Mouse (Mus musculus) embryo, embryonic 10.5 days (tissue): ENCODE results near the gene Smad3.

Experiments
- DNase-seq: peaks from one replicate; pipeline ENCODE4 v3.0.0-alpha.2; 2015; ENCODE audit warnings: low spot score

Gene Smad3

DNA sequence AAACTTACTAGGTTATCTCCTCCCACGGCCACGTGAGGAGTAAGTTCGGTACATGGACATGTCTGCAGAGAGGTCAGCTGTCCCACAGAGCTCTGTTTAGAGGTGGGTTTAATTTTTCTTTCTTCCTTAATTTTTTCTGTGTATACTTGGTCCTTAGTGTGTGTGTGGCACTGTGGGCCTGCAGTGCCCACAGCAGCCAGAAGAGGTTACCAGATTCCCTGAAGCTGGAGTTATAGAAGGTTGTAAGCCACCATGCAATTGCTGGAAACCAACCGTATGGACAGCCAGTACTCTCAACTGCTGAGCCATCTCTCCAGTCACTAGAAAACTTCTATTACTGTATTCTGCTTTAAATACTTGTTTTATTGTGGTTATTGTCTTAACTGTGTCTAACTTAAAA lies 125.7 kb downstream of the Smad3 start:
- no peak for DNase-seq

DNA sequence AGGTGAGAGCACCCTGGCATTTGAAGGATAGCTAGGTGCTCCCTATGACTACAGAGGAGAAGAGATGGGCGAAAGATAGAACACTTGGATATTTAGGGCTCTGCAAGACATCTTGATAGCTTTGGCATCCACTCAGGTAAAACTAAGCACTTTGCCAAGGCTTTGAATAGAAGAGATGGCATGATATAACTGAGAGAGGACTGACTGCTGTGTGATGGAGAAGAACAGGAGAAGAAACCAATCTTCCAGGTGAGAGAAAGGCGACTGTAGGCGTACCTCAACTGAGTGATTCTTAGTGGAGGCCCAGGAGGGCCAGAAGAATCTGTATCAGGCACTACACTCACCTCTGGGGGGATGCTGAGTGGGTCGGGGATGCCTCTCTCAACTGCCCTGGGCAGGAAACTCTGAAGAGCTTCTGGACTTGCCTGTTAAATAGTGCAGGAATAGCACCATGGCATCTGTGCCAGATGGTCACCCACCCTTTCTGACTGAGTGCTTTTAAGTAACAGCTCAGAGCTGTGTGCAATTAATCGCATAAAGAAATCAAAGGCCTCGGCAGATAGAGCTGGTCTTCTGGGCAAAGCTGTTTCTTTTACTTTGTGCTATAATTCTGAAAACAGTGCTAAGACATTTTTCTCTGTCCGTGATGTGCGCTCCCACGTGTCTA lies 132.6 kb downstream of the Smad3 start:
- no peak for DNase-seq

DNA sequence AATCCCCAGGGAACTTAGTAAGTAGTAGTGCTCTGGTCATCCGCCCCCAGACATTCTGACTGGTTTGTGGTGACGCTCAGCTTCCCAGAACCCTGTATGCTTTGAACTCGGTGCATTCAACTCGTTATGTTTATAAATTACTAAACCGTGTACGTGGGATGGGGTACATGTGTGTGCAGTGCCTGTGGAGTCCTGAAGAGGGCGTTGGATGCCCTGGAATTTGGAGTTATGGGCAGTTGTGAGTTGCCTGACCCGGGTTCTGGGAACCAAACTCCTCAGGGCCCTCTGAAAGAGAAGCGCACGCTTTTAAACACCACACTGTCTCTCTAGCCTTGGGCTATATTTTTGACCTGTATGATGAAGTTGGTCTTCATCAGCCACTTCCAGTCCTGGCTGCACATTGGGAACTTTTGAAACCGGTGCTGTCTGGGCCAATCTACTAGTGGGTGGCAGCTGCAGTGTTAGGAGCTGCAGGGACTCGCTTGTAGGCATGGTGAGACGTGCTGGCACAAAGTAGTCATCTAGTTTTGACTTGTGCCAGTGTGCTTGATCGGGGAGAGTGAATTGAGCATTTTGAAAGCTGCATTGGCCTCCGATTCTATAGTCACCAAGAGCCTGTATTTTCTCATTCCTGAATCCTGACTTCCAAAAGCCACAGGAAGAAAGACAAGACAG lies 133.8 kb downstream of the Smad3 start:
- no peak for DNase-seq

DNA sequence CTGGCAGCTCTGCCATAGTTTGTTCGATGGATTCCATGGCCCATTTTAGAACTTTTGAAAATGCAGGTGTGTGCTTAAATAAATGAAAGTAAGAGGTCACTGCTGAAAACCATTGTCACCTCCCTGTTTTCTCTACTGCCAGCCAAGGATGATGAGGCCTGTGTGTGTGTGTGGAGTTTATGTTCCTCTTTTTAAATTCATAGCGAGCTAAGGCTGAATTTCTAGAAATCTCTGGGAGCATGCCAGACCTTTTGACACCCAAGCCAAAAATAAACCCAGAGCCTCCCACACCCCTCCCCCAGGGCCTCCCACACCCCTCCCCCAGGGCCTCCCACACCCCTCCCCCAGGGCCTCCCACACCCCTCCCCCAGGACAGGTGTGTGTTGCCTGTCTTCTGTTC lies 139.8 kb downstream of the Smad3 start:
- no peak for DNase-seq

DNA sequence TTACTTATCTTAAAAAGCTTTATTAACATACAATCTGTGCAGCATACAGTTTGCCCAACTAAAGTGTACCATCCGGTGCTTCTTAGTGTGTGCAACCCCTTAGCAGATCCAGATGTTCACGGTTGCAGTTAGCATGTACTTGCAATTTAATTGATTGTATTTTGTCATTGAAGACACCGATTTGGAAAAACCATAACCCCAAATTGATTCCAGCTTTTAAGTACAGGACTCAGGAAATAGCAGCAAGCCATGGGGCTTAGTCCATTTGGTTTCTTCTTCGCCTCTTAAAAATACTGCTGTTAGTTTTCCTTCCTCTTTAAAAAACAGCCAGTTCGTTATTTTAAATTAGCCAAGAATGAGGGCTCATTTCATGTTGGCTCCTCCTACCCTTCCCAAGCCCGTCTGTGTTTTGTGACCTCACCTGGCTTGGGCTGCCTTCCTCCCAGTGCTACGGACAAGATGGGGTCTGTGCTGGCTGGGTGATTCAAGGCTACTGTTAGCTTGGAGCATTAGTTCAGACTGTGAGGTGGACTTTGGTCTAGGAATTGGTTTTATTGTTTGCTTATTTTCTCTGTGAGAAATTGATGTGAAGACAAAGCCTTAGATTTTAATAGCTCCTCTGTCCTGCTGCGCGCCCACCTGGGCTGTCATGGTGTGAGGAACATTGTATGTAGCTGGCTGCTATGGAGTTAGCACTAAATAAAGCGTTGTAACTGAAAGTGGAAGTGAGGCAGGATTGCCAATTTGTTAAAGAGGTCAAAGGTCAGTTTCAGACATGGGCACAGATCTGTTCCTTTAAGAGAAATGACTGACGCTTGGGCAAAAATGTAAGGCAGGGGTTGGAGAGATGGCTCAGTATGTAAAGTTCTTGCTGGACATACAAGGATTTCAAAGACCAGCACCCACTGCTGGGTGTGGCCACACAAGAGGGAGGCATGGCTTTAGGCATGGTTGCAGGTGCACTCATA lies 143.5 kb downstream of the Smad3 start:
- DNase-seq: no peak

DNA sequence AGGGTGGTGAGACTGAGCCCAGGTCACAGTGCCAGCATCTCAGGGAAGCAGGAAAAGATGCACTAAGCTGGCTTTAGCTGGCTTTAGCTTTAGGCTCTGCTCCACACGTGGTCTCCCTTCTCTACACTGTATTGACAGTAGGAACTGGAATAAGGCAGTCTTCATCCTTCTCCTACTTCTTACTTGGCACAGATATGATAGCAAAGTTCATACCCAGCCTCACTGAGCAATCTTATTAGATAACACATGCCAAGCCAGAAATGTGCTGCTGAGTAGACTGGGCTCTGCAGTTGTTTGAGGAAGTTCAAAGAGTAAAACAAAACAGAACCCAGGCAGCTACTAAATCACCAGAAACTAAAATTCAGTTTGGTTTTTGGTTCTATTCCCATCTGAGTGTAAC lies 144.2 kb downstream of the Smad3 start:
- no peak for DNase-seq

DNA sequence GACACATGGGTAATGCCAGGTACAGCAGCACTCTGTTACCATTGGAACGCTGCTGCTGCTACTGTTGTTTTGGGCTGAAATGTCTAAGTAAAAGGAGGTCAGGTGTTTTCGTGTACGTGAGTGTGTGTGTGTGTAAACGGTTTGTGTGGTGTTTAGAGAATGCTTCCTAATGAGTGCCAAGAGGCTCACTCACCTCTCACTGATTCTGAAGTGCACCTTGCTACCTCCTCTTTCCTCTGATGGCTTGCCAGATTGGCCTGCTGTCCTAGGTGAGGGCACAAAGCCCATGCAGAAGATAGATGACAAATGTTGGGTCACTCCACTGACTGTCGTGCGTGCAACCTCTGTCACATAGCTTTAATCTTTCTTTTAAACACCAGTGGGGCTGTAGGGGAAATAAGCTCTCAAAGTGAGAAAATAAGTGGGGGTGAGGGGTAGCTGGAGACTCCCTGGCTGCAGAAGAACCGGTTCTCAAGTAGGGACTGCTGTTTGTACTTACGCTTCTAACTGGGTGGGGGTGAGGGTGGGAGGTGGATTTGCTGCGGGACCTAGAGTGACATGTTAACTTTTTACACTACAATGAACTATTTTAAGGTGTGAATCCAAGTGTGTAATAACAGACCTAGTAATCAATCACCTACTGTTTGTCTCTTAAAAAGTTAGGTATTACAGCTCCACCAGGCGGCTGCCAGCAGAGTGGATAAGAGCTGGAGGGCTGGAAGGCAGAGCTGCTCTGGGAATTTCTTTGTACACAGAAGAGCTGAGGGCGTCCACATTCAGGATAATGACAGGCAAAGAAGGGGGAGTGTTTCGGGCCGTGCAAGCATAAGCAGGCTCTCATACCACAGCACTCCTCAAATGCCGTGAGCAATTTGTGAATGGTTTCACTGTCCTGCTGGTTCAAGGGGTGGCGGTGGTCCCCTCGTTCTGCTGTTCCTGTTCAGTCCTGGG lies 145.0 kb downstream of the Smad3 start:
- DNase-seq: peak; percentile 70

DNA sequence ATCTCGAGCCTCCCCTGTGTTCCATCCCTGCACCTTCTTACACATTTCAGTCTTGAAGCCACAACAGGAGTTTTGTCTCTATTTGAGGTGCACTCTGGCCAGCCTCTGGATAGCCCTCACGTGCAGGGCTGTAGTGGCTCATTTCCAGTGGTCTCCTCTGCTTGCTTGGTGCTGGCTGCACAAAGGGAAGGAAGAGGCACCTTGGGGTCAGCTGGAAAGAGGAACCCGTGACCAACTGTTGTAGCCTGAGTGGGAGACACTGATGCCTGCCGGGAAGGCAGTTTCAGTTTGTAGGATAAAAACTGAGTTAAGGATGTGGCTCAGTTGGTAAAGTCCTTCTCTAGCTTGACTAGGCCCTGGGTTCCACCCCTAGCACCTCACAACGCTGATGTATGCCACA lies 145.8 kb downstream of the Smad3 start:
- DNase-seq: no peak

DNA sequence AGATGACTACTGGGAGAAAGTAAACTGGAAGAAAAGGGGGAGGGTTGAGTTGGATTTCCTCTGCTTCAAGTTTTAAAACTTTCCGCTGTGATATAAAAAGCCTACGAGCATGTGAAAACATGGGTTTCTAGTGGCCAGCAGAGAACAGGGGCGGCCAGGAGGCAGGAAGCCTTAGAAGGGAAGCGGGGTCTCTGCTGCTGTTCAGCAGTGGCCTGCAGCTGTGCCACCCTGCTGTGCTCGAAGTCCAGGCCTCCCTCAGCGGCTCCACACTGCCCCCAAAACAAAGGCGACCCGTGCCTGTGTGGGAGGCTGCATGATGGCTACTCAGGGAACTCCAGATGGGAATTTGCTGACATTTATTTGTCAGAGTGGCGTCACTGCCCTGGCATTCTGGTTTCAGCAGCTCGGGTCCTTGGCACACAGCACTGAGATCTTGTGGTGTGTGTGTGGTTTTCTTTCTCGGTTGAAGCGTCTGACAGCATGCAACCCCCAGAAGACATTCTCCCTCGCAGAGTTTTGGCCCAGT lies 146.9 kb downstream of the Smad3 start:
- DNase-seq: peak; percentile 42

DNA sequence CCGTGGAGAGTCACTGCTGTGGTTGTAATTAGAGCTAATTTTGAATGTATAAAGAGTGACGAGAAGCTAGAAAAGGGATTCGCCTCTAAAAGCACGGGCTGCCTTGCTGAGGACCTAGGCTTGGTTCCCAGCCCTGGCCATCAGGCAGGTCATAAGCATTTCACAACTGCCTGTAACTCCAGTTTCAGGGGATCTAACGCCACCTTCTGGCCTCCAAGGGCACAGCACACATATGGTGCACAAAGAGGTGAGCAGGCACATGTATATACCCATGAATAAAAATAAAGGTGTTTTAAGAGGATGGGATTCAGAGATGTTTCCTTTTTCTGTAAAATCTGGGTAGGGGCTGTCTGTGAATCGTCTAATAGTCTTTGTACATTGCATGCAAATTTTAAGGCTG lies 147.6 kb downstream of the Smad3 start:
- no peak for DNase-seq

DNA sequence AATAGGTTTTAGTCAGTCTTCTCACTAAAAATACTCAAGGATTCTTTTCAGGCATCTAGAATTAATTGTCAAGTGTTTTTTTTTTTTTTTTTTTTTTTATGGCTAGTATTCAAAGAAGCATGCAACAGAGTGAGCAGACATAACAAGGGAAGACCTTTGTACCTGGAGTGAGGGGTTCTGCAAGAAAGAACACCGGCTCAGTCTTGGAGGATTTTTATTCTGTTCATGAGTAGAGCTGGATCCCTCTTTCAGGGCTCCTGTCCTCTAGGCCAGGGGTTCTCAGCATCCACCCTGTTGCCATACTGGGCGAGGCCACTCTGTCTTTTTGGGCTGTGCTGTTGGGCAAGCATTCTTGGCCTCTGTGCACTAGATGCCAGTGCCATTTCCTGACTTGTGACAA lies 148.0 kb downstream of the Smad3 start:
- no peak for DNase-seq

DNA sequence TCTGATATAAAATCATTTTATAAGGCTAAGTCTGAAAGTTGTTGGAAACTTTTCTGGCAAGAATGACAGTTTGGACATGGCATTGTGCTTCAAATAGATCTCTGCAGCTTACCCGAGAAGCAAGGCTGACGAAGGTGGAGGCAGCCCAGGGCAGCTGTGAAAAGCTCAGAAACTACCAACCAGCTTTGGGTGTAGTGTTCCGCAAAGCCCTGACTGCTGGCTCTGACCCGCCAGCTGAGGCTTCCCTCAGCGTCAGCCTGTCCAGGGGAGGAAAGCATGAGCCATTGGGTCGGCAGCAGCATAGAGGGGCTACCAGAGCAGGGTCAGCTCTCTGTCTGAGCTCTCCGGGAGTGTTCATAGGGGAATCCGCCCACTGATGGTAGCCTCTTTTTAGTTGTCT lies 148.5 kb downstream of the Smad3 start:
- no peak for DNase-seq

DNA sequence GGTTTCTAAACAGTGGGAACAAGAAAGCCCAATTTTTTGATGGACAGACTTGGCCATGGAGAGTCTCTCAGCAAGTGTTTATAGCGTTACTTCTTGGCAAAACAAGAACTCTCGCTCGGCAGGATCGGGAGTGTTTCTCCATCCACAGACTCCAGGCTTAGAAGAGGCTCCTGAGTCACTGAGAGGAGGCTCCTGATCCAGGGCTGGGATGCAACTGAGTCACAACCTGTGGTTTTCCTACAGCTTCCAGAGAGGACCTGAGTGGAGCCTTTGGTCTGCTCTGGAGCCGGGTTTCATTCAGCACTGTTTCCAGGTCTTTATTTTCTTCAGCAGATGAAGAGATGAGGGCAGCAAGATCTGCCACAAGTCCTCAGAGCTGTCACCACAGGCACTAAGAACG lies 149.8 kb downstream of the Smad3 start:
- DNase-seq: no peak

DNA sequence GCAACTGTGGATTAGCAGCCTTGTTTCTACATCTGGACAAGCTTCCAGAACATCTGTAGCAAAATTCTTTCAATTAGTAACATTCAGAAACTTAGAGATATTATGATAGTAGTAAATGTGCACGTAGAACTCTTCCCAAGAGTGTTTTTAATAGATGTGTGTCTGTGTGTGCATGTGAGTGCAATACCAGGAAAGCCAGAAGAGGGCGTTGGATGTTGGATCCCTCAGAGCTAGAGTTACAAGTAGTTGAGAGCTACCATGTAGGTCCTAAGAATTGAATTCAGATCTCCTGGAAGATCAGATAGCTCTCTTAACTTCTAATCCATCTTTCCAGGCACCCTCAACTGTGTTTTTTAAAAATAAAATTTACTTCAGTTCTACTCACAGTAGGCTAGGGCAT lies 151.2 kb downstream of the Smad3 start:
- no peak for DNase-seq

DNA sequence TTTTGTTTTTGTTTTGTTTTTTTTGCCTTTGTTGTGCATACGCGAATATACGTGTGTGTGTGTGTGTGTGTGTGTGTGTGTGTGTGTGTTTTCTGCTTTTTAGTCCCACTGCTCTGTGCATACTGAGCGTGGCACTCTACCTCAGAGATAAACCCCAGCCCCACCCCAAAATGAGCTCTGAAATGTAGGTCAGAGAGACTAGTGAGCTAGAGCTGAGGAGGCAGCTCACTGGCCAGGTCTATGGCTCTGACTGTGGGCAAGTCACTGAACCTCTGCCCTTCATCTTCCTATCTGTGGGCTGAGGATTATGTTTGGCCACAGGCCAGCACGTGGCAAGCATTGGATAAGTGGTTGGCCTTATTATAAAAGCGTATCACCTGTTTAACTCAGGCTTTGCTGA lies 153.9 kb downstream of the Smad3 start:
- no peak for DNase-seq

DNA sequence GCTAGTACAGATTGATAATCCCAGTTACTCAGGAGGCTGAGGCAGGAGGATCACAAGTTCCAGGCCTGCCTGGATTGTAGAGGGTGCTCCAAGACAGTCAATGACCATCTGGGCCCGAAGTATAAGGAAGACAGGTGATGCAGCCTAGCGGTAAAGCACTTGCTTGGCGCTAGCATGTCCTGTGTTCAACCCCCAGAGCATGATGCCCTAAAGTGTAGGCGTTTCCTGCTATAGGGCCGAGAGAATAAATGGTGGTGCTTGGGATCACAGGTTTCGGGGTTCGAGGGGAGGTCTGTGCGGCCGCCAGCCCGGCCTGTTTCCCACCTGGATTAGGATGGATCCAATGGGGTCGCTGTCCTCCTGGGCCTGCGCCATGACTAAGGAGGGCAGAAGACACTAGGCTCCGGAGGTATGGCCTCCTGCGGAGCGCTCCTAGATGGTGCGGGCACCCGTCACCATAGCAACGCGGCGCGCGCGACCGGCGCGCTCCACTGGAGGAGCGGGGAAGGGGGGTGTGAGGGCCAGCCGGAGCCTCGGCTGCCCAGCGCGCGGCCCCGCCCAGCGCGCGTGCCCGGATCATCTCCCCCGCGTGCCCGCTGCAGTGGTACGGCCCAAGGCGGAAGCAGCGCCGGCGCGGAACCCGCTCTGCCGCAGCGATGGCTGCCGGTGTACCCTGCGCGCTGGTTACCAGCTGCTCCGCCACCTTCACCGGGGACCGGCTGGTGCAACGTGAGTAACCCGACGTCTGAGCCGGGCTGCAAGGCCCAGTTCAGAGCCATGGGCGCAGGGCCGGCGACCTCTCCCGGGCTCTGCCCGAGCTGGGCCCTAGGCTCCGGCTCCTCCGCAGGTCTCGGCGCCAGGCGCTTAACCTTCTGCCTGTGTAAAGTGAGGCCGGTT lies 155.5 kb downstream of the Smad3 start, which contains the start of the genes Iqch and Aagab:
TSS of gene Iqch (minus strand) at position 451 of the 897 bp plus-strand sequence.
TSS of gene Aagab (plus strand) at position 618 of the 897 bp plus-strand sequence.
- peak; percentile 95 for DNase-seq
